Mouse (Mus musculus): ENCODE results near the gene Myo15b.

The Myo15b gene

DNA sequence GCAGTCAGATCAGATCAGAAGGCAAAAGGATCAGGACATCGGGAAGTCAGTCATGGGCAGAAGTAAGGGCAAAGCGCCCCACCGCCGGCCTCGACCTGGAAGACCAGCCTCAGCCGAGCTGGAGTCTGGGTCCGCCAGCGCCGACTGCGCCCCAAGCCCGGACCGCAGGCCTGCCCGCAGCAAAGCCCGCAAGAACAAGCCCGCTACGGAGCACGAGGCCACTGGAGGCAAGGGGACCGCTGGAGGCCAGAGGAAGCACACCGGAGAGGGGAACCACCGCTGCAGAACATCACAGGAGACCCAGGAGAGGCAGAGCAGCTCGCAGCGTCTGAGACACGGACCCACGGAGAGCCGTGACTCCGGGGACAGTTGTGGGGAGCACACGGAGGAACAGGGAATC is at the start of gene Myo15b:
Gene Myo15b, plus strand, starts transcription at position 53 of the 400 bp plus-strand sequence.
- DNase-seq (ENCODE audit: low spot score), result no peak

DNA sequence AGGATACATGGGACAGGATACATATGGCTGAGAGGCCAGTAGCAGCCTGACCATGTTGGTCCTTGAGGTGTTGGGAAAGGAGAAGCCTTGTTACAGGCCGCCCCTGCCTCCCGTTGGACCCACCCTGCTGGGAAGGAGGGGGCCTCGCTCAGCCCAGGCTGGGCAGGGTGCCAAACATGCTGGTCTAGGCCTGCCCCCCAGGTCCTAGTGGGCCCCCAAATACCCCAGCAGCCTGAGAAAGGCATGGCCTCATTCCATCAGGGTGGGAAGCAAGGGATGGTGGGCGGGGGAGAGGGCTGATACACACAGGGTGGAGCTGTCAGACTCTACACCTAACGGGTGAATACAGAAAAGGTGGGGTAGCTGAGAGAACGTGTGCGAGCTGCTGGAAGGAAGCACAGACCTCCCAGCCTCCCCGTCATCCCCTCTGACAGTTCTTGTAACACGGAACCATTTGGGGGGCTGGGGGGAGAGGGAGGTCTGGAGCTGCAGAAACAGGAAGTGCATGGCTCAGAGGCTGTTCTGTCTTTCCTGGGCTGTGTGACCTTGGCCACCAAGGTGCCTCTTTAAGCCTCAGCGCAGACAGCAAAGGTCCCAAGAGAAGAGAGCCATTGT is 49.4 kb upstream of the Myo15b start:
- DNase-seq (ENCODE audit: low spot score), result no peak

DNA sequence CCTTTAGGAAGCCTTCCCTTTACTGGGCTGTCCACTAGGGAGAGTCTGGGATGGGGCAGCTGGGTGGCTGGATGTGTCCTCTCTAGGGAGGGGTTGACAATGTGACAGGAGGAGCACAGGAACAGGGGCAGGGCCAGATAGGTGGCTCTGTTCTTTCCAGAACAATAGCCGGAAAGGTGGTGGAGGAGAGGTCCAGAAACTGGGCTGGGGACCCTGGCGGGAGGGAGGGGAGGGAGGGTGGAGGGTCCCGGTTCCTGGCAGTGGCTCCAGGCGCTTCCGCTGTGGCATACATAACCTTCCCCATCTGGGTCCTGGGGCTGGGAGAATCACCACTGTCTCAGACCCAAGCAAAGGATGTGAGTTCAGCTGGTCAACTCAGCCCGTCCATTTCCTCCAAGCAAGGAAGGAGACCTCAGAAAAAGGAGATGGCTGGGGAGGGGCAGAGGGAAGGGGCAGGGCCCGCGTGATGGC is 48.9 kb upstream of the Myo15b start:
- DNase-seq (ENCODE audit: low spot score), result no peak

DNA sequence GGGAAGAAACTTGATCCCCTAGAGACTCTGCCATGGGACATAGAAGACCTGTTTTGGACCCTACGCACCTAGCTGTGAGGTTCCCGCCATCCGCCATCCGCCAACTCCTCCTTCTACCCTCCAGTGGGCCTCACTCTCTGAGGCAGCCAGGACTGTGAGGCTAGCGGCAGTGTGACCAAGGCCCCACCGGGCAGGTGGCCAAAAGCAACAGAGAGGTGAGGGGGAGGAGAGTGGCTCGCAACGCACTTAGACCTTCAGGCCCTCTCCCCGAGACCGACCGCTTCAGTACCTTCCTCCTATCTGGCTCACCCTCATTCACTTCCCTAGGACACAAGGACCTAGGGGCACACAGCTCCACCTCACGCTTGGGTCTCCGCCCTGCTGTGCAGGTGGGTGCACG is 47.8 kb upstream of the Myo15b start:
- no peak for DNase-seq (ENCODE audit: low spot score)

DNA sequence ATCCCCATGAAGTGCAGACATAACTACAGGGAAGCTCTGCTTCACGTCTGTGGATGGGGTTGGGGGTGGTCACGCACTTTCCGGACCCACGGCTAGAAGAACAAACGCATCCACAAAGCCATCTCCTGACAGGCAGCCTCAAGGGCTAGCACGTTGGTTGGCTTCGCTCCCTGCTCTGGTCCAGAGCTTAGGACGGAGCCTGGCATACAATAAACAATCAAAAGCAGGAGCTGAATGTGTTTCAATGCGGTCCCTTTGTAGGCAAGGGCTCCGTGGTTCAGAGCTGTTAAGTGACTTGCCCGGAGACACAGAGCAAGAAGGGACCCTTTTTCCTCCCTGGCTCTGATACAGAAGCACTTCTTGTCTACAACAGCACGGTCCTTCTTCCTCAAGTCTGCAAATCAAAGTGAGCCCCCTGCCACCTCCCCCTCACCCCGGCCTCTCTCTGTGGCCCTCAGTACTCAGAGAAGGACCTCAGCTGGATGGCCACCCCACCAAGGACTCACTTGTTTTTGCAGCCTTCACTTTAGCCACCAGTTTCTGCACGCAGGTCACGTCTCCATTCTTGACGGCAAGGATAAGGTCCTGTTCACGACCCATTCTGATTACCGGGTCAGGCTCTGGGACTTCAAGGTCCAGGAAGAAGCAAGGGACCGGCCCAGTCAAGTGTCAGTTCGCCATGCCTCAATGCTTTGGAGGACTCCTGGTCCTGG is 46.7 kb upstream of the Myo15b start:
- DNase-seq (ENCODE audit: low spot score), result no peak

DNA sequence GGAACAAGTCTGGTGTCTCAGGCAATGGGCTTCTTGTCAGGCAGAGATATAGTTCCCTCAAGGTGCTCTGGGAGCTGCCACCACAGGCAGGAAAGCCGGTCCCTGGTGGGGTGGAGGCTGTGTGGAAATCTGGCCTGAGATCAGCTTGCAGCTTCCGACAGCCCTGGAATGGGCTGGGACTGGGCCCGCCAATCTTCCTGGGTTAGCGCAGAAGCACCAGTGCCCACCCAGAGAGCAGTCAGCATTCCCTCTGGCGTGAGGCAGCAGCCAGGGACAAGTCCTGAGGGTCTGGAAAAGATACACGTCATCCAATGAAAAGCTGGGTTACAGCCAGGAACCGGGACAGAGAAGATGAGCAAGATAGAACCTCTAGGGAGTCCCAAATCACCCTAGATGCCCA is 46.1 kb upstream of the Myo15b start:
- DNase-seq (ENCODE audit: low spot score), result no peak

DNA sequence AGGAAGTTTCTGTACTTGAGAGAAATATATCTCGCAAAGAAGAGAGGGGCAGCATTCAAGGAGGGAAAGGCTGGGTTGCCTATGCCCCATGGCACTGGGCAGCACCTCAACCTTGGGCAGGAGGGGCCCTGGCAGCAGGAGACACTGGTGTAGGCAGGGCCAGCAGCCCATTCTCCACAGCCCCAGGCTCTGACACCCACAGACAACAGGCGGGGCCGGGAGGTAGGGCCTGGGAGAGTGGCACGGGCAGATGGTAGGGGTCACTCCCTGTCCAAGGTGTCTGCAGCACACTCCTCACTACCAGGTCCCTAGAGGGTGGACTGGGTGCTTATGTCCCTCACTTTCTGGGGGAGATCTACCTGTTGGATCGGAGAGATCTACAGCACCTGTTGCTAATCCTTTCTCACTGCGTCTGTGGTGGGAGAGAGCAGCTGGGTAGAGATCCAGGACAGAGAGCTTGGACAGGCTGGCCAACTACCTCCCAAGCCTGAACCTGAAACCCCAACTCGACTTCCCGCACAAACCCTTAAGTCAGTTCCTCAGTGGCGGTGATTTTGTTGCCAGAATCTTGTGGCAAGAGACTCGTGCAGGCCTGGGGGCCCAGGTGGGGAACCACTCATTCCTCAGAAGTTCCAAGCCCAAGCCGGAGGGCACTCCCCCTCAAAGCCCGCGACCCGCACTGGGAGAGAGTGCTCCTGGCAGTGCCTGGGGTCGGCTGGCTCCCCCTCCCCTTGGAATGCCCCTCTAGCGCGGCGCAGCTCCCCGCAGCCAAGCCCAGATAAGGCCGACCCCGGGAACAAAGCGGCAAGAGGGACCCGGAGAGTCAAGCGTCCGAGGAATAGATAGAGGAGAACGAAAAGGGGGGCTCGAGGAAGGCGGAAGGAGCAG is 45.4 kb upstream of the Myo15b start:
- no peak for DNase-seq (ENCODE audit: low spot score)

DNA sequence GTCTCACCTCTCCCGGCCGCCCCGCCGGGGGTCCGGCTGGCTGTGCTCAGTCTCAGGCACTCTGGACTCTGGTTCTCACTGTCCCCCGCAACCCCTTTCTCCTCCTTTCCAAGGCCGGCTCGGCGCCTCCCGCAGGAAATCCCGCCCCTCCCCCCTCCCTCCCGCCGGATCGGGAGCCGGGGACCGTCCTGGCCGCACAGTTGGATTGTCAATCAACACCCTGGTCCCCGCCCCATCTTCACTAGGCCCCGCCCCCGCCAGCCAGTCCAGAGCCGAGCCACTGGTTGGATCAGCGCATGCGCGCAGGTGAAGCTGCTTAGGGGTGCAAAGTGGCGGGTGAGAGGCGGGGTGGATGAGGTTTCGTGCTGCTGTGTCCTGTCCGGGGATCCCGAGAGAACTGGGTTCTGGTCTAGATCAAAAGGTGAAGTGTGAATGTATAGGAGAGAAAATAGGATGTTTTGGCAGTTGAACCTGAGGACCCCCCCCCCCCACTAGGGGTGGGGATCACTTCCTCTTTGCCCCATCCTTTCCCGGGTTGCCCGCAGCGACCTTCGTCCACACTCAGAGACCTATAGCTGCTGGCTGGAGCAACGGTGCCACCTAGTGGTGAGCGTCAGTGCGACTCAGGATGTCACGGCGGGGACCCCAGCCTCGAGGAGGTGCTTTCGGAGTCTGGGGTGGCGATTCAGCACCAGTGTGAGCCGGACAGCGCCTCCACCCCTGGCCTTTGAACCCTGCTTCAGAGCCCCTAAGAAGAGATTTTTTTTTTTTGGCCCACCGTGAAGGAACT is 44.5 kb upstream of the Myo15b start, which contains the start of gene Caskin2:
Gene Caskin2, minus strand, starts transcription at position 133 of the 790 bp plus-strand sequence.
- peak; percentile 85 for DNase-seq (ENCODE audit: low spot score)

DNA sequence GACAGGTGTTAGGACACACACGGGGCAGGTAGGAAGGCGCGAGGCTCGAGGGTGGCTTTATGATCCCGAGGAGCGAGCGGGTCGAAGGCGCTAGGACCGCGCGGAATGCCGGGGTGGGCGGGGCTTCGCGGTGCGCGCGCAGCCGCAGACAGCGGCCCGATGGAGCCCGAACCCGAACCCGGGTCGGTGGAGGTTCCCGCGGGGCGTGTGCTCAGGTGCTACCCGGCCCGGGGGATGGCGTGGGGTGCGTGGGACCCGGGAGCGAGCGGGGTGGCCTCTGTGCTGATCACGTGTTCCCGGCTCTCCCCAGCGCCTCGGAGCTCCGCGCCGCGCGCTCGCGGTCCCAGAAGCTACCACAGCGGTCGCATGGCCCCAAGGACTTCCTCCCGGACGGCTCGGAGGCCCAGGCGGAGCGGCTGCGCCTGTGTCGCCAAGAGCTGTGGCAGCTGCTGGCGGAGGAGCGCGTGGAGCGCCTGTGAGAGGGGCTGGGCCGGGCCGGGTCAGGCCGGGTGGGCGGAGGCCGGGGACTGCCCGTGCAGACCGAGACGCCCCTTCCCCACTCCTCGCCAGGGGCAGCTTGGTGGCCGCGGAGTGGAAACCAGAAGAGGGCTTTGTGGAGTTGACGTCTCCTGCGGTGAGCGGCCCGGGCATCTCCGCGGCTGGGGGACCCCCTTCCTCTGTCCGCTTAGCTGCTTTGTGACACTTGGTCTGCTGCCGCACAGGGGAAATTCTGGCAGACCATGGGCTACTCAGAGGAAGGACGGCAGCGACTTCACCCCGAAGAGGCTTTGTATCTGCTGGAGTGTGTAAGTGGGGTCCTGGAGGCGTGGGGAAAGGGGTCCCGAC is 43.4 kb upstream of the Myo15b start, which contains the start of gene Tsen54:
Gene Tsen54, plus strand, starts transcription at position 120 of the 846 bp plus-strand sequence.
- peak; percentile 48 for DNase-seq (ENCODE audit: low spot score)

DNA sequence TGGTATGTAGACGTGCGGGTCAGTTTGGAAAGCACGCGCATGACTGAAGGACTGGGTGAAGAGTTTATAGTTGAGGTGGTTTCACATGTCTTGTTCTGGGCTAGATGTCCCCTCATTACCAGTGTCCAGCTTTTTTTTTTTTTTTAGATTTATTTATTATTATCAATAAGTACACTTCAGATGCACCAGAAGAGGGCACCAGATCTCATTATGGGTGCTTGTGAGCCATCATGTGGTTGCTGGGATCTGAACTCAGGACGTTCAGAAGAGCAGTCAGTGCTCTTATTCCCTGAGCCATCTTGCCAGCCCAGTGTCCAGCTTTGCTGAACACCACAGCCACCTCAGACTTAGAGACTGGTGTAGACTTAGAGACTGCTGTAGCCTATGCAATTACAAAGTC is 40.9 kb upstream of the Myo15b start:
- DNase-seq (ENCODE audit: low spot score), result no peak

DNA sequence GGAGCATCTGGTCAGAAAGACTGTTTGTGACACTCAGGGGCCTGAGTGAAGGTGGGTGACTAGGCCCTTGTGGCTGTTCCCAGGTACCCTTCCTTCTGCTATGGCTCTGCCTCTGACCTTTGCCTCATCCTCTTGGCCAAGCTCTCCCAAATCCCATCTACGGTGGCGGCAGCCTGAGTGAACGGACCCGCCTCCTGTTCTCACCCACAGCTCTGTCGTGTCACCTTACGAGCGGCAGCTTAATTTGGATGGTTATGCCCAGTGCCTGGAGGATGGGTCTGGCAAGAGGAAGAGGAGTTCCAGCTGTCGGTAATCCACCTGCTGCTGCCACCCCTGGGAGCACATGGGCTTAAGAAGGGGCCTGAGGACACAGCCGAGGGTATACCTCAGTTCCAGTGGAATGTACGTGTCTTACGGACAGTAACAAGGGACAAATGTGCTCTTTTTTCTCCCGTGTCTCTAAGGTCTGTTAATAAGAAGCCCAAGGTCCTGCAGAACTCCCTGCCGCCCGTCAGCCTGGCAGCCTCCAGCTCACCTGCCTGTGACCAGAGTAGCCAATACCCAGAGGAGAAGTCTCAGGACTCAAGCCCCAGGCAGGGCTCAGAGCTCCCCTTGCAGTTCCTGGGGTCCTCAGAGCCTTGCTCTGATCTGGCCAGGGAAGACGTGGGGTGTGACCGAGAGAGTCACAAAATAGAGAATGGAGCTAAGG is 38.1 kb upstream of the Myo15b start:
- no peak for DNase-seq (ENCODE audit: low spot score)

DNA sequence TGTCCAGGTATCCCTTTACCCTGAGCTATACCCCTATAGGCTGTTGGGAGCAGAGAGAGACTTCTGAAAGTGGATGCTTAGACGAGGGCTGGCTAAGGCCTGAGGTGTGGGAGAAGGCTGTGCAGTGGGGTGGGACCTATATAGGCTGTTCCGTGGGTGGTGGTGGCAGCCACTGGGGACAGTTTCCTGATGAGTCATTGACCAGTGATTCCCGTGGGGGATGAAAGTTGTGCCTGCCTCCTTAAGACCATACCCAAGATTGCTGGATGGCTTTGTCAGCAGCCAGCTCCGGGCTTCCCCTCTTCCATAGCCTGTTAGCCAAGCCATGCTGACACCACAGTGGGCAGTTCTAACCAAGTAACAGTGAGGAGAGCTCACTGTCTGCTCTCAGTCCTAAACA is 37.2 kb upstream of the Myo15b start:
- DNase-seq (ENCODE audit: low spot score), result no peak

DNA sequence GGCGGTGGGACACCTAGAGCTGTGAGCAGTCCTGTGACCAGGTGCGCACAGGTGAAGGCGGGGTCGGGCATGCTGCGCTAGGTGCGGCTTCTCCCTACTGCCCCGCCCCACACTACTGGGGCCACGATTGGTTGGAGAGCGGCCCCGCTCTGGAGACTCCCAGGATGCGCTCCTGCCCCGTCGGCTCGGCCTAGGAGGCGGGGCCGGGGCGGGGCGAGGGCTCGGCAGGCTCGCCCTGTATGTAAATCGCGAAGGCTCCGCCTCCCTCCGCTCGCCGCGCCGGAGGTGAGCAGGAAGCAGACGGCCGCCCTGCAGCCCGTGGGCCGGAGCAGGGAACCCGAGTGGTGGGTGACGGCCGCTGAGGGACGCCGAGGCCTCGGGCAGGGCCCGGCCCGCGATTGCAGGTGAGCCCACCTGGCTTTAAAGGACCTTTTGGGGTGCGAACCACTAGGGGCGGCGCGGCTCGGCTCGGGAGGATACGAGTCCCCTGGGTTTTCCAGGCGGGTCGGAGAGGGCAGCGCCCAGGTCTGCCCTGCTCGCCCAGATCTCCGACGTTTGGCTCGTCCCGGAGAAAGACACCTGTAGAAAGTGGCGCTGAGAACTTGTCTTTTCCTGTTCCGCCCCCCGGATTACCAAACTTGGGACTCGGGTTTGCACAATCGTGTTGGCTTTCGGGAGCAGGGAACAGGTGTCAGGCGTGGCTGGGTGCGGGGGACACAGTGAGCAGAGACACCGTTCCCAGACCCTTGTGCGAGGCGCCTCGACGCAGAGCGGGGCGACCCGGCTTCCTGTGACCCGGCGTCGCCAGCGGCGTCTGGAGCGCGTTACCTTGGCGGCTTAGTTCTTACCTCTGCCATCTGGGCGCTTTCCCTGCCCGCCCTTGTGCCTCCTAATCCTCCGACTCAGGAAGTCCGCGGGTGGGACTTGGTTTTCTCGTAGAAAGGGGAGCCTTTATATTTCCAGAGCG is 34.1 kb upstream of the Myo15b start, which contains the start of gene Llgl2:
Gene Llgl2, plus strand, starts transcription at position 276 of the 967 bp plus-strand sequence.
- no peak for DNase-seq (ENCODE audit: low spot score)

DNA sequence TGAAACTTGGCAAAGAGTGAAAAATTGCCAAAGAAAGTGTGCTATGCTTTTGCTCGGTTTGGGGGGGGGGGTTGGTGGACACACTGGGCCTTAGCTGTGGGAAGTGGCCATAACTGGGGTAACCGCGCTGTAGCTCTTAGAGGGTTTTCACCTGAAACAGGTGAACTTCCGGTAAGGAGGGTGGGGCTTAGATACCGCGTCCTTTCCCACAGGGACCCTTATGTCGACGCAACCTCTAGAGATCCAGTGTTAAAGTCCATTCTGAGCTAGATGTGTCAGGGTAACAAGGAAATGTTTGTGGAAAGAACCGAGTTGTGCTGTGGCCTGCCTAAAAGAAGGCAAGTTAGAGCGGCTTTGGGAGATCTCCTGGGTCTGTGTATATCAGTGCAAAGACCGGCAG is 33.4 kb upstream of the Myo15b start:
- DNase-seq (ENCODE audit: low spot score), result no peak

DNA sequence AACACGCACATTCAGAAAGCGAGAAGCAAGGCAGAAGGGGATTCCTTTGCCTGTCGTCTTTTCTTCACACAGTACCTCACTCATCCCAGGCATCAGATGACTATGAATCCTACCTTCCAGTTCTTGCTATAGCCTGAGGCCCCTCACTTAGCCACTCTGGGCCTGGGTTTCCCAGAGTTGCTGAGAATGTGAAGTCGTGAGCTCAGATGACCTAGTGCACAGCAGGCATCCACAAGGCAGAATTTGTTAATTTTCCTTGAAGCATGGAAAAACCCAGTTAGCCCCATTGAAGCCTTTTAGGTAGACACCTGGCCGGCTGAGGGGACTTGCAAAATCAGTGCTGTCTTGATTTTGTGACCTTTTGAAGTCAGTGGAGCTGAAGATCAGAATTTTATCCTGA is 31.7 kb upstream of the Myo15b start:
- no peak for DNase-seq (ENCODE audit: low spot score)

DNA sequence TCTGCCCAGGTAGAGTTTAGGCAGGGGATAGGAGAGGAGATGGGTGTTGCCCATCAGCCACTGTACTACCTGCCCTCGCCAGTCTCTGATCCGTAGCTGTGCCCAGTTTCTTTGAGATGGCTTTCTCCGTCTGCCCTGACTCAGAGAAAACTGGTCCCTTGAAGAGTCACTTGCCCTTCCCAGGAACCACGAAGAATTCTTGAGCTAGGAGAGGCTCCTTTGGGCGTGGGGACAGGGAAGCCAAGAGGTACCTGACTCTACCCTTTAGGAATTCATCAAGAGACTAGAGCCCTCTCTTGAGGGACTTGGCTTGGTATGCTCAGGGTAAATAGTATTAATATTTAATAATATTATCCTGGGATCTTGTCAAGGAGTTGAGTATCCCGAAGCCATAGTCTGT is 30.6 kb upstream of the Myo15b start:
- no peak for DNase-seq (ENCODE audit: low spot score)

DNA sequence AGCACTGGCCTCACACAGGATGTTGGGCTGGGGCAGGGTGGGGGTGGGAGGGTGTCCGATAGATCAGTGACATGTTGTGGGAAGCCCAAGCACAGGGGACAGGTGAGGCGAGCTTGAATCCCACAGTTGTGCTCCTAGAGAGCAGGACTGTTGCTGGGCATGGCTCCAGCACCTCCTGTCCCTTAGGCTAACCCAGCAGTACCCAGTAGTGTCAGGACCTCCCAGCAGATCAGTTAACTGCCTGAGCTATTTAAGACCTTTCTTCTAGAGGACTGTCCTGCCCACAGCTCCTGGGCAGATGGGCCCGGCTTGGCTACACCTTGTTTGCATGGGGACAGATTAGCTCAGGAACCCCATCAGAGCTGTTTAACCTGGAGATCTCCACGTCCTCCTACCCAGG is 29.2 kb upstream of the Myo15b start:
- DNase-seq (ENCODE audit: low spot score), result no peak

DNA sequence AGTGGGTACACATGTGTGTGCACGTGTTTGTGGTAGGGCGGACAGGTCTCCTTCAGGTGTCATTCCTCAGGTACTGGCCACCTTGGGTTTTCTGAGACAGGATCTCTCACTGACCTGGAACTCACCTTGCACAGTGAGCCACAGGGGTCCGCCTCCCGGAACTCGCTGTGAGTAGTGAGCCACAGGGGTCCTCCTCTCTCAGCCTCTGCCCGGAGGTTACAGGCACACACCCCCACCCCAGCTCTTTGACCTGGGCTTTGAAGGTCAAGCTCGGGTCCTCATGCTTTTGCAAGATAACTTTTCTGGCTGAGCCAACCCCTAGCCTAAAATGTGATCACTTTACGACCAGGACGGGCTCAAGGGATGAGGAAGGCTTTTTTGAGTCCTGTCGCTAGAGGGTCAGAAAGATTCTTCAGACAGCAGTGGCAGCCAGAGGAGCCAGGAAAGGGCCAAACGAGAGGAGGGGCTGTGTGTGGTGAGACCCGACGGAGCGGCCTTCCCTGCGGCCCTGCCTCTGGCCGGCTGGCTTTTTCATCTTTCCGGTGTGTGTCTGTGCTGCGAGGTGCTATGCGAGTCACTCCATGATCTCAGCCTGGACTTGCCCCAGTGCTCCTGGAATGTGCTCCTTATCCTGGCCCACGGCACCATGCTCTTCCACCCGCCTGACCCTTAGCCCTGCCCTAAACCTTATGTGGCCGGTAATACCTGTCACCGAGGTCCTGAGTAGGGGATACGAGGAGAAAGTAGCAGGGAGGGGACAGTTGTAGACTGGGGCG is 27.5 kb upstream of the Myo15b start:
- no peak for DNase-seq (ENCODE audit: low spot score)

Measured in left cerebral cortex, adult 11 months (tissue).